Mouse (Mus musculus) spleen, adult 2 months (tissue): ENCODE measurements at regions not wholly inside any gene's neighbourhood (a gene's known extent, or its start where the extent isn't known, plus 50 kb on each side); places are given as distances from the start of the nearest gene placed in this dataset.

Experiments
- DNase-seq, 2 experiments: peaks; one replicate each; pipeline versions ENCODE4 v3.0.0 to v3.0.0-alpha.2; 2012 to 2021; ENCODE audit warnings: low spot score in 2 of 2, low read depth in 1 of 2
- H3K27ac ChIP-seq: fragments of 200-500 bp; 2 replicates; pipeline ENCODE4 v1.5.1; 2012; ENCODE audit warnings: low read length, inconsistent platforms; ENCODE audit not compliant: insufficient read depth
- H3K27me3 ChIP-seq: fragments of 200-500 bp; 2 replicates; pipeline ENCODE4 v1.6.1; 2012; ENCODE audit warnings: mild to moderate bottlenecking, moderate library complexity, low read length, inconsistent platforms; ENCODE audit not compliant: control insufficient read depth, insufficient read depth
- H3K36me3 ChIP-seq: fragments of 200-500 bp; 2 replicates; pipeline ENCODE4 v1.6.1; 2012; ENCODE audit warnings: mild to moderate bottlenecking, low read length, inconsistent platforms; ENCODE audit not compliant: control insufficient read depth, insufficient read depth
- H3K4me1 ChIP-seq: fragments of 200-500 bp; 2 replicates; pipeline ENCODE4 v1.6.1; 2011; ENCODE audit warnings: inconsistent platforms; ENCODE audit not compliant: control insufficient read depth, insufficient read depth, insufficient read length
- H3K4me3 ChIP-seq: fragments of 200-500 bp; 2 replicates; pipeline ENCODE4 v1.5.1; 2011; ENCODE audit warnings: mild to moderate bottlenecking, inconsistent platforms; ENCODE audit not compliant: insufficient read depth, insufficient read length; ENCODE audit errors: extremely low read depth
- CTCF ChIP-seq: fragments of 200-500 bp; IDR thresholded peaks from 2 replicates; pipeline ENCODE4 v1.5.1; 2011; ENCODE audit warnings: mild to moderate bottlenecking, inconsistent platforms; ENCODE audit not compliant: insufficient read depth, insufficient read length, insufficient replicate concordance; ENCODE audit errors: extremely low read depth
- POLR2A ChIP-seq: fragments of 200-500 bp; IDR thresholded peaks from 2 replicates; pipeline ENCODE4 v1.6.1; 2011; ENCODE audit warnings: low read depth, low read length, inconsistent platforms
- WGBS: fragments of 180-500 bp; shearing (Covaris S2); methylation state at CpG from one replicate; pipeline ENCODE4 v1.1.7; 2018; 5-methylcytosine and 5-hydroxymethylcytosine counted together

DNA sequence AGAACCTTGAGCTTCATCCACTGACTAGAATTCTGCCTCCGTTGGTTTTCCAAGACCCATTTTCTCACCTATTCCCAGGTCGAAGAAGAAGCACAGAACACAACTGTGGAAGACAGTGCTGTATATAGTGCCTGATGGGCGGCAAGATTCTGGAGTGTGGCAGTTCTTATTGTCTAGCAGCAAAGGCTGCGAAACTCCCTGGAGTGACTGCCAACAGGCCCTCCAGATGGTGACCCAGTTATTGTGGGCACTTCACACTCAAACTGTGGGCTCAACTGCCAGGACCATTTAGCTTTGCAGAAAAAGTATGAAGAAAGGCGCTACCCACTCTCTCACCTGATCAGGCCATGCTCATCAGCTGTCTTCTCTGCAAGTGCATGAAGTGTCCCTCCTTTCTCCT is 653.4 kb downstream of the Ets1 start:
- 82% methylated on average over 5 of the region's 5 CpGs for WGBS
- Histone ChIP-seq H3K27ac (no peak overlapping the region), H3K36me3 (no peaks in the 10 kb centered on the region)

DNA sequence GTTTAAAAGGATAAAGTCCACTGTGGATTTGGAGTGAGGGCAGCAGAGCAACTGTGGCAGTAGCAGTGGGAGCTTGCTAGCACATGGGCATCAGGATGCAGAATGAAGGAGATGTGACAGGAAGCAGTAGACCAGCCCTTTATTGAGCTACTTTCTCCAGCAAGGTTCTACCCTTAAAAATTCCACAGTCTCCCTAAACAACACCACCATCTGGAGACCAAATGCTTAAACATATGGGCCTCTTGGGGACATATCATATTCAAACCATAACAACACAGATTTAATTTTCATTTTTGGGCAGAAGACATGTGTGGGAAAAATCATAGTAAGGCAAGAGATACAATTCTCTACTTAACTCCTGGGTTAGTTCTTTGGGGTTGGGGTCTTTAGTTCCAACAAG is 656.1 kb downstream of the Ets1 start:
- Histone ChIP-seq H3K27me3 (no peaks in the 10 kb centered on the region), H3K4me3 (no peak overlapping the region), H3K27ac (no peak overlapping the region), H3K36me3 (no peaks in the 10 kb centered on the region), H3K4me1 (no peaks in the 10 kb centered on the region)
- no peak for TF ChIP-seq CTCF
- no peak for DNase-seq

More for the DNA sequence above, 653.4 kb downstream of the Ets1 start:
- Histone ChIP-seq H3K27me3 (no peaks in the 10 kb centered on the region), H3K4me3 (no peak overlapping the region), H3K4me1 (no peaks in the 10 kb centered on the region)
- TF ChIP-seq CTCF (no peak), POLR2A (no peak)
- DNase-seq: no peak

DNA sequence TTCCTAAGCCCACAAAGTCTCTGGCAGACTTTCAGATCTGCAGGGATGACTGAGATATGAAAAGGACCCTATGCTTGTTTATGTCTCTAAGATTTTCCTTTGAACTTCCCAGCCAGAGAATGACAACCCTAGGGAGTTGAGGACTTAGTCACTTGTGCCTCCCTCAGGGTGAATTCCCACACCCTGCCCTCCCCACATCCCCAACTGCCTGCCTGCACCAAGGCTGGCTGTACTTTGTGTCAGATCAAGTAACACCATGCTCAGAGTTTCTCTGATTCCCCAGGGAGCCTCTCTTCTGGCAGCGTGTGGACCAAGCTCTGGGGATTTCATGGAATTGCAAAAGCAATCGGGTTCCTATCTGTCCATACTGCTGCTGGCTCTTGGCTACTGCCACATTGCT is 659.9 kb downstream of the Ets1 start:
- Histone ChIP-seq H3K36me3 (no peaks in the 10 kb centered on the region), H3K4me3 (no peak overlapping the region), H3K27me3 (no peaks in the 10 kb centered on the region), H3K27ac (no peak overlapping the region), H3K4me1 (no peaks in the 10 kb centered on the region)
- WGBS: 31% methylated on average over 2 of the region's 2 CpGs
- no peak for TF ChIP-seq POLR2A
- TF ChIP-seq CTCF: no peak
- DNase-seq: no peak

DNA sequence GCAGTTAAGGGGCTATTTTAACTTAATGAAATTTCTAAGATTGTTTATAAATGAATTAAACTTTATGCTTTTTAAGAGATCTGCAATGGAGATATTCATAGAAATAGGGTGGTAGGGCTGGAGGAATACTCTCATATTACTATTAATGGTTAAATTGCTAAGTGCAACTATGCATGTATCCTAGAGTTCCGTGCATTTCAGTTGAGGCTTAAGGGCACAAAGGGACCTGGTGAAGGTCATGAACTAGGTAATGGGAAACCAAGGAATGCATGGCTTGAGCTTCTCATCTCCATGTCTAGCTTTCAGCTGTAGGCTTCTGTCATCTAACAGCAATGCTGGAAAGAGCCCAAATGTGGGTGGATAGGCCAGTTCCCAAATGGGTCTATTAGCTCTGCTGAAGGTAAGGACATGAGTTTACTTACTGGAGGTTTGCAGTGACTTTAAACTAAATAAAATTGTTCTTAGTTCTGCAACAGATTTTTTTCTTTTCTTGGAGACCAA is 683.6 kb downstream of the Ets1 start:
- Histone ChIP-seq H3K27ac (no peak overlapping the region), H3K4me1 (no peaks in the 10 kb centered on the region), H3K27me3 (no peaks in the 10 kb centered on the region), H3K36me3 (no peaks in the 10 kb centered on the region), H3K4me3 (no peak overlapping the region)
- 89% methylated on average over 1 of the region's 1 CpGs for WGBS
- no peak for DNase-seq
- TF ChIP-seq POLR2A (no peak), CTCF (no peak)

DNA sequence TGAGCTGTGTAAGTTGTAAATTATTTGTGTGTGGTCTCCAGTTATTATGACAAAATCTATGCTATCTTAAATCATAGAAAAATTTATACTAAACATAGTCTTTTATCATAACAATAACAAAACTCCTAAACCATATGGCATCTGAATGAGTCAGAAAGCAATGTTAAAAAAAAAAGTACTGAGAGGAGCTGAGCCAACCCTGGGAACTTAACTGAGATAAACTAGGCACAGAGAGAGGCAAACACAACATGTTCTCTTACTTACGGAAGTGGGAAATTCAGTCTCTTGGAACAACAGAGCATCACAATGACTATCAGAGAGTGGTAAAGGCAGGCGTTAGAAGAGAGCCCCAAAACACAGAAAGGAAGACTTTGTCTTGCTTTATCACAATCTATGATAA is 691.7 kb downstream of the Ets1 start:
- Histone ChIP-seq H3K36me3 (no peaks in the 10 kb centered on the region), H3K4me1 (no peaks in the 10 kb centered on the region), H3K27ac (no peak overlapping the region), H3K27me3 (no peaks in the 10 kb centered on the region), H3K4me3 (no peak overlapping the region)
- no peak for TF ChIP-seq CTCF
- TF ChIP-seq POLR2A: no peak
- WGBS: 92% methylated on average over 2 of the region's 2 CpGs
- no peak for DNase-seq

DNA sequence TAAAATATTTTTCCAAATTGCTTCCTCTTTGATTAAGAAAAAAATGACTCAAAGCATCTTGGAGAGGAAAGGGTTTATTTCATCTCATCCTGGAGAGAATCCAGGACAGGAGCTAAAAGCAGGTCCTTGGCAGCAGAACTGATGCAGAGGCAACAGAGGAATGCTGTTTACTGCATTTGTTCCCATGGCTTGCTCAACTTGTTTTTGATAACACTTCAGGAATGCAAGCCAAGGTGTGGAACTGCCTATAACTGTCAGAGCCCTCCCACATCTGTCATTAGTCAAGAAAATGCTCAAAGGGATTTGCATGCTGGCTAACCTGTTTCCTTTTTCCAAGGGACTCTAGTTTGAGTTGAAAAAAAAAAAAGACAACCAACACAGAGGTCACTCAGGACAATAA is 714.2 kb downstream of the Ets1 start:
- no peak overlapping the region for H3K4me3 ChIP-seq
- H3K27me3 ChIP-seq: no peaks in the 10 kb centered on the region
- H3K27ac ChIP-seq: no peak overlapping the region
- TF ChIP-seq CTCF: no peak
- no peak for TF ChIP-seq POLR2A
- H3K4me1 ChIP-seq: no peaks in the 10 kb centered on the region
- DNase-seq: no peak
- H3K36me3 ChIP-seq: no peaks in the 10 kb centered on the region

DNA sequence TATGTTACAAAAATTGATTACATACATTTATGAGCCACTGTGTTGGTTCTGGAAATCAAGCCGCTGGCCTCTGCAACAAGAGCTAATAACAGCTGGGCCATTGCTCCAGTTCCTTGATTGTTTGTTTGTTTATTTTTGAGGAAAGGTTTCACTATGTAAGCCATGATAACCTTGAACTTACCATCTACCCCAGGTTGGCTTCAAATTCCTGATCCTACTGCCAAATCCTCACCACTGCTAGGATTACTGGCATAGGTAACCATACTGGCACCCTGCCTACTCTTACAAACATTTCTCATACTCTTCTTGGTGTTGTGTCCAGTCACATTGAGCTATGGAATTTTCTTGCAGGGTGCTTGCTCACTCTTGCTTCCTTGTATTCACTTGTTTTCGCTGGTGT is 720.6 kb downstream of the Ets1 start:
- H3K4me1 ChIP-seq: no peaks in the 10 kb centered on the region
- no peak for TF ChIP-seq POLR2A
- TF ChIP-seq CTCF: no peak
- 77% methylated on average over 2 of the region's 2 CpGs for WGBS
- H3K36me3 ChIP-seq: no peaks in the 10 kb centered on the region
- H3K27me3 ChIP-seq: no peaks in the 10 kb centered on the region
- no peak overlapping the region for H3K4me3 ChIP-seq
- DNase-seq: no peak
- no peak overlapping the region for H3K27ac ChIP-seq
